Mouse (Mus musculus): ENCODE data around the gene Kif6. TPM values are rescaled to one million over a fixed set of nuclear protein-coding genes. Genes with fewer than 3 reads are reported as not detected.

Kif6 gene
- polyA plus RNA-seq, 1 experiment from 2014 or later, result 1.9 TPM

GRCm38 (mm10) chr17:49824841-49825450, 210.0 kb downstream of the Kif6 start:
- 84% methylated on average over 7 of the region's 7 CpGs for WGBS
- Histone ChIP-seq H3K27ac (replicated peaks in 1 of 2; ENCODE audit: control insufficient read depth in 1 of 2, insufficient read depth in 1 of 2, low read depth in 2 of 2, low read length in 2 of 2) (peak overlapping the region in 1 of 2 experiments; percentile 42; a peak in 2 of 4 replicates), H3K4me2 (ENCODE audit: low read length) (no peak overlapping the region), H3K4me1 (ENCODE audit: control insufficient read depth in 2 of 2, insufficient read depth in 2 of 2, low read length in 2 of 2) (peaks cover 20 to 25% of the 10 kb centered on the region in 2 experiments), H3K27me3 (ENCODE audit: control insufficient read depth, insufficient read depth, low read length) (no peaks in the 10 kb centered on the region), H3K9ac (ENCODE audit: low read length) (no peak overlapping the region), H3K36me3 (ENCODE audit: control insufficient read depth, insufficient read depth, low read length) (no peaks in the 10 kb centered on the region), H3K9me3 (ENCODE audit: control insufficient read depth, low read length) (no peaks in the 10 kb centered on the region), H3K4me3 (ENCODE audit: control insufficient read depth in 1 of 2, insufficient read depth in 1 of 2, low read depth in 1 of 2, low read length in 2 of 2) (no peak overlapping the region)
- ATAC-seq (ENCODE audit: insufficient number of reproducible peaks, insufficient read depth, low FRiP score, low read depth), result no peak

- 56% methylated on average over 5 of the region's 5 CpGs for WGBS
- Histone ChIP-seq H3K36me3 (ENCODE audit: control insufficient read depth, insufficient read depth, low read length) (no peaks in the 10 kb centered on the region), H3K9me3 (ENCODE audit: control insufficient read depth, low read length) (no peaks in the 10 kb centered on the region), H3K4me1 (ENCODE audit: control insufficient read depth in 2 of 2, insufficient read depth in 2 of 2, low read length in 2 of 2) (peaks cover 27 to 34% of the 10 kb centered on the region in 2 experiments), H3K4me2 (ENCODE audit: low read length) (no peak overlapping the region), H3K27me3 (ENCODE audit: control insufficient read depth, insufficient read depth, low read length) (no peaks in the 10 kb centered on the region), H3K27ac (replicated peaks in 1 of 2; ENCODE audit: control insufficient read depth in 1 of 2, insufficient read depth in 1 of 2, low read depth in 2 of 2, low read length in 2 of 2) (no peak overlapping the region), H3K4me3 (ENCODE audit: control insufficient read depth in 1 of 2, insufficient read depth in 1 of 2, low read depth in 1 of 2, low read length in 2 of 2) (no peak overlapping the region), H3K9ac (ENCODE audit: low read length) (no peak overlapping the region)
- ATAC-seq (ENCODE audit: insufficient number of reproducible peaks, insufficient read depth, low FRiP score, low read depth), result no peak
Measured at GRCm38 (mm10) chr17:49825831-49826230, 210.9 kb downstream of the Kif6 start.

- no peak for ATAC-seq (ENCODE audit: insufficient number of reproducible peaks, insufficient read depth, low FRiP score, low read depth)
- no peaks in the 10 kb centered on the region for H3K9me3 ChIP-seq (ENCODE audit: control insufficient read depth, low read length)
- no peak overlapping the region for H3K4me2 ChIP-seq (ENCODE audit: low read length)
- no peak overlapping the region for H3K4me3 ChIP-seq (ENCODE audit: control insufficient read depth in 1 of 2, insufficient read depth in 1 of 2, low read depth in 1 of 2, low read length in 2 of 2)
- no peak overlapping the region for H3K9ac ChIP-seq (ENCODE audit: low read length)
- no peaks in the 10 kb centered on the region for H3K36me3 ChIP-seq (ENCODE audit: control insufficient read depth, insufficient read depth, low read length)
- no peak overlapping the region for H3K27ac ChIP-seq (replicated peaks in 1 of 2; ENCODE audit: control insufficient read depth in 1 of 2, insufficient read depth in 1 of 2, low read depth in 2 of 2, low read length in 2 of 2)
- H3K27me3 ChIP-seq (ENCODE audit: control insufficient read depth, insufficient read depth, low read length), result no peaks in the 10 kb centered on the region
- 15% methylated on average over 3 of the region's 3 CpGs for WGBS
- H3K4me1 ChIP-seq (ENCODE audit: control insufficient read depth in 2 of 2, insufficient read depth in 2 of 2, low read length in 2 of 2), result peaks cover 19 to 28% of the 10 kb centered on the region in 2 experiments
Measured at GRCm38 (mm10) chr17:49831745-49832144, 216.8 kb downstream of the Kif6 start.

GRCm38 (mm10) chr17:49834044-49834545, 219.2 kb downstream of the Kif6 start:
- Histone ChIP-seq H3K4me2 (ENCODE audit: low read length) (no peak overlapping the region), H3K9me3 (ENCODE audit: control insufficient read depth, low read length) (no peaks in the 10 kb centered on the region), H3K4me1 (ENCODE audit: control insufficient read depth in 2 of 2, insufficient read depth in 2 of 2, low read length in 2 of 2) (peaks cover 24 to 28% of the 10 kb centered on the region in 2 experiments), H3K36me3 (ENCODE audit: control insufficient read depth, insufficient read depth, low read length) (no peaks in the 10 kb centered on the region), H3K9ac (ENCODE audit: low read length) (no peak overlapping the region), H3K27me3 (ENCODE audit: control insufficient read depth, insufficient read depth, low read length) (no peaks in the 10 kb centered on the region), H3K4me3 (ENCODE audit: control insufficient read depth in 1 of 2, insufficient read depth in 1 of 2, low read depth in 1 of 2, low read length in 2 of 2) (no peak overlapping the region), H3K27ac (replicated peaks in 1 of 2; ENCODE audit: control insufficient read depth in 1 of 2, insufficient read depth in 1 of 2, low read depth in 2 of 2, low read length in 2 of 2) (no peak overlapping the region)
- WGBS, result 87% methylated on average over 5 of the region's 5 CpGs
- ATAC-seq (ENCODE audit: insufficient number of reproducible peaks, insufficient read depth, low FRiP score, low read depth), result no peak

- Histone ChIP-seq H3K27me3 (ENCODE audit: control insufficient read depth, insufficient read depth, low read length) (no peaks in the 10 kb centered on the region), H3K4me1 (ENCODE audit: control insufficient read depth in 2 of 2, insufficient read depth in 2 of 2, low read length in 2 of 2) (peaks cover 9 to 10% of the 10 kb centered on the region in 2 experiments), H3K4me2 (ENCODE audit: low read length) (no peak overlapping the region), H3K36me3 (ENCODE audit: control insufficient read depth, insufficient read depth, low read length) (no peaks in the 10 kb centered on the region), H3K9me3 (ENCODE audit: control insufficient read depth, low read length) (no peaks in the 10 kb centered on the region), H3K4me3 (ENCODE audit: control insufficient read depth in 1 of 2, insufficient read depth in 1 of 2, low read depth in 1 of 2, low read length in 2 of 2) (no peak overlapping the region), H3K9ac (ENCODE audit: low read length) (no peak overlapping the region), H3K27ac (replicated peaks in 1 of 2; ENCODE audit: control insufficient read depth in 1 of 2, insufficient read depth in 1 of 2, low read depth in 2 of 2, low read length in 2 of 2) (peak overlapping the region in 1 of 2 experiments; percentile 39; a peak in 2 of 4 replicates)
- ATAC-seq (ENCODE audit: insufficient number of reproducible peaks, insufficient read depth, low FRiP score, low read depth), result 0 out of 2 replicates have a peak, but pooled peaks have one; percentile 35
- 15% methylated on average over 5 of the region's 5 CpGs for WGBS
Measured at GRCm38 (mm10) chr17:49837417-49837816, 222.5 kb downstream of the Kif6 start.

GRCm38 (mm10) chr17:49839243-49839642, 224.3 kb downstream of the Kif6 start:
- Histone ChIP-seq H3K4me3 (ENCODE audit: control insufficient read depth in 1 of 2, insufficient read depth in 1 of 2, low read depth in 1 of 2, low read length in 2 of 2) (no peak overlapping the region), H3K9ac (ENCODE audit: low read length) (no peak overlapping the region), H3K9me3 (ENCODE audit: control insufficient read depth, low read length) (no peaks in the 10 kb centered on the region), H3K27me3 (ENCODE audit: control insufficient read depth, insufficient read depth, low read length) (no peaks in the 10 kb centered on the region), H3K4me1 (ENCODE audit: control insufficient read depth in 2 of 2, insufficient read depth in 2 of 2, low read length in 2 of 2) (peaks cover 10 to 12% of the 10 kb centered on the region in 2 experiments), H3K36me3 (ENCODE audit: control insufficient read depth, insufficient read depth, low read length) (no peaks in the 10 kb centered on the region), H3K27ac (replicated peaks in 1 of 2; ENCODE audit: control insufficient read depth in 1 of 2, insufficient read depth in 1 of 2, low read depth in 2 of 2, low read length in 2 of 2) (no peak overlapping the region), H3K4me2 (ENCODE audit: low read length) (no peak overlapping the region)
- ATAC-seq (ENCODE audit: insufficient number of reproducible peaks, insufficient read depth, low FRiP score, low read depth), result no peak
- WGBS, result 71% methylated on average over 3 of the region's 3 CpGs

- Histone ChIP-seq H3K4me2 (ENCODE audit: low read length) (no peak overlapping the region), H3K36me3 (ENCODE audit: control insufficient read depth, insufficient read depth, low read length) (no peaks in the 10 kb centered on the region), H3K27me3 (ENCODE audit: control insufficient read depth, insufficient read depth, low read length) (no peaks in the 10 kb centered on the region), H3K9me3 (ENCODE audit: control insufficient read depth, low read length) (0 out of 2 replicates have a peak, but pooled peaks cover 5% of the 10 kb centered on the region), H3K27ac (replicated peaks in 1 of 2; ENCODE audit: control insufficient read depth in 1 of 2, insufficient read depth in 1 of 2, low read depth in 2 of 2, low read length in 2 of 2) (no peak overlapping the region), H3K9ac (ENCODE audit: low read length) (no peak overlapping the region), H3K4me1 (ENCODE audit: control insufficient read depth in 2 of 2, insufficient read depth in 2 of 2, low read length in 2 of 2) (peaks cover 3 to 4% of the 10 kb centered on the region in 2 experiments; a peak in 1 of 4 replicates), H3K4me3 (ENCODE audit: control insufficient read depth in 1 of 2, insufficient read depth in 1 of 2, low read depth in 1 of 2, low read length in 2 of 2) (no peak overlapping the region)
- ATAC-seq (ENCODE audit: insufficient number of reproducible peaks, insufficient read depth, low FRiP score, low read depth), result no peak
- 19% methylated on average over 3 of the region's 3 CpGs for WGBS
Measured at GRCm38 (mm10) chr17:49851210-49851609, 236.3 kb downstream of the Kif6 start.

Measured in heart, embryonic 14.5 days (tissue).